Mouse (Mus musculus) heart, embryonic 14.5 days (tissue): ENCODE results near the gene Kif26a. TPM values are rescaled to one million over a fixed set of nuclear protein-coding genes. Genes with fewer than 3 reads are reported as not detected.

Experiments used
- ATAC-seq: fragments of 200-750 bp; cut with Nextera tagmentation; 2 replicates; pipeline ENCODE4 v1.8.0; 2017; ENCODE audit warnings: low read depth, moderate TSS enrichment; ENCODE audit not compliant: insufficient number of reproducible peaks, insufficient read depth, low FRiP score
- H3K27ac ChIP-seq, 2 experiments: fragments of 200-500 bp in 1 of 2; fragments of 300-500 bp in 1 of 2; sonication (generic) in 1 of 2; replicated peaks in 1 of 2; 2 replicates each; pipeline ENCODE4 v1.5.1; 2012 to 2014; ENCODE audit warnings: low read depth in 2 of 2, low read length in 2 of 2, control low read depth in 1 of 2, mild to moderate bottlenecking in 1 of 2, mixed read lengths in 1 of 2; ENCODE audit not compliant: control insufficient read depth in 1 of 2, insufficient read depth in 1 of 2
- H3K27me3 ChIP-seq: fragments of 300-500 bp; sonication (generic); 2 replicates; pipeline ENCODE4 v1.6.1; 2014; ENCODE audit warnings: mild to moderate bottlenecking, low read length, control low read depth; ENCODE audit not compliant: control insufficient read depth, insufficient read depth
- H3K36me3 ChIP-seq: fragments of 300-500 bp; sonication (generic); 2 replicates; pipeline ENCODE4 v1.6.1; 2014; ENCODE audit warnings: mild to moderate bottlenecking, control low read depth, low read length, mixed read lengths; ENCODE audit not compliant: control insufficient read depth, insufficient read depth
- H3K4me1 ChIP-seq, 2 experiments: fragments of 200-500 bp in 1 of 2; fragments of 300-500 bp in 1 of 2; sonication (generic) in 1 of 2; 2 replicates each; pipeline ENCODE4 v1.6.1; 2012 to 2014; ENCODE audit warnings: low read length in 2 of 2, control low read depth in 1 of 2, mixed read lengths in 1 of 2; ENCODE audit not compliant: control insufficient read depth in 2 of 2, insufficient read depth in 2 of 2
- H3K4me2 ChIP-seq: fragments of 300-500 bp; sonication (generic); 2 replicates; pipeline ENCODE4 v1.6.1; 2014; ENCODE audit warnings: mild to moderate bottlenecking, low read length
- H3K4me3 ChIP-seq, 2 experiments: fragments of 200-500 bp in 1 of 2; fragments of 300-500 bp in 1 of 2; sonication (generic) in 1 of 2; 2 replicates each; pipeline ENCODE4 v1.5.1; 2012 to 2014; ENCODE audit warnings: low read length in 2 of 2, mild to moderate bottlenecking in 2 of 2, control low read depth in 1 of 2, low read depth in 1 of 2, moderate library complexity in 1 of 2; ENCODE audit not compliant: control insufficient read depth in 1 of 2, insufficient read depth in 1 of 2
- H3K9ac ChIP-seq: fragments of 300-500 bp; sonication (generic); 2 replicates; pipeline ENCODE4 v1.6.1; 2014; ENCODE audit warnings: mild to moderate bottlenecking, low read length
- H3K9me3 ChIP-seq: fragments of 300-500 bp; sonication (generic); 2 replicates; pipeline ENCODE4 v1.6.1; 2016; ENCODE audit warnings: low read length, control low read depth; ENCODE audit not compliant: control insufficient read depth
- WGBS: fragments of 180-500 bp; shearing (Covaris S2); extraction: QIAGEN DNeasy Blood & Tissue Kit; methylation state at CpG from one replicate; pipeline ENCODE4 v1.1.7; 2014; 5-methylcytosine and 5-hydroxymethylcytosine counted together
- polyA plus RNA-seq: library from polyadenylated mRNA; unstranded; fragments of >200 nt; fragmentation: Nextera tagmentation; extraction: Ambion mirVana; gene quantifications from 2 replicates; pipeline ENCODE4 v1.2.1, GENCODE M21; 2014

Kif26a gene
- polyA plus RNA-seq, 1 experiment from 2014 or later, result 1.9 TPM

DNA sequence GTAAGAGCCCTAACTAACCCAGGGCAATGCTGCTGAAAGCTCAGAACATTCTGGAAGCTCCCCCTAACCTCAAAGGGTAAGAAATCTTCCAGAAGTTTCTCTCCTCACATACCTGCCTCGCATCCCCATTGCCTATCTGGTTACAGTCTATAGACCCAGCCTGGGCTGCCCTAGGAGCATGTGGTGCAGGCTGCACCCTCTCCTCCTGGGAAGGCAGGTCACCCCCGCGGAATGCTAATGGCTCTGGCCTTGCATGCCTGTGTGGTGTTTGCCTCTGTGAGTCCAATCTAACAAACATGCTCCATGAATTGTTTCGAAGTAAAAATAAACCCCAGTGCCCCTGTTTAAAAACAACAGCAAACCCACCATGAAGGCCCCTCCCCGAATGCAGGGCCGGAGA, 75.3 kb downstream of the Kif26a start:
- peaks cover 21 to 27% of the 10 kb centered on the region in 2 experiments for H3K4me1 ChIP-seq
- no peaks in the 10 kb centered on the region for H3K36me3 ChIP-seq
- no peak overlapping the region for H3K27ac ChIP-seq
- H3K4me2 ChIP-seq, result no peak overlapping the region
- H3K27me3 ChIP-seq, result no peaks in the 10 kb centered on the region
- H3K9ac ChIP-seq, result no peak overlapping the region
- no peak for ATAC-seq
- no peaks in the 10 kb centered on the region for H3K9me3 ChIP-seq
- WGBS, result 33% methylated on average over 6 of the region's 6 CpGs
- H3K4me3 ChIP-seq, result no peak overlapping the region

DNA sequence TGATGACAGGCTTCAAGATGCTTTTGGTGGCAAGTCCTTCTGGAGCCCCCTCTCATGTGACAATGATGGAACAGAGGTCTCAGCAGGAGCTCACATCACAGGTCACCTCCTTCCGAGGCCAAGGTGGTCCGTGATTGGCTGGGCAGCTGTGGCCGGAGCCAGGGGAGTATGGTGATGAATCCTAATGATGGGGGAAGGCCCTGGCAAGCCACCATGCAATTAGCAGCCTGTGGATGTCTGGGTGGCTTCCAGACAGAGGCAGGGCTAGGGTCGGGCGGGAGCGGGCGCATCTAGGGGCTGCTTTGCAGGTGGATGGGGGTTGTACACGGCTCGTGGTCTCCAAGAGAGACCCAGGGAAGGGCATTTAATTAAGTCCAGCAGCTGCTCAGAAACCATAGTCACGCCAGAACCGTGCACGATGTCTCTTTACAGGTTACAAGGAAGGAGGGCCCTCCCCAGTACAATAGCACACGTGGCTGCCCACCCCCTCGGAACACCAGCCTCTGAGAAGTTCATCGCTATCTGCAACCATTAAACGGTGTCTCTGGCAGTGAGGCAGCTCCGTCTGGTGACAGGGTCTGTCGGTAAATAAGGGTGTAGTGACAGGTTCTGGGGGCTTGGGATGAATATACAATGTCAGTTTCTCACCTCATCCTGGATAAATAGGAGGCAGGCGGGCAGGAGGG, 75.9 kb downstream of the Kif26a start:
- WGBS, result 28% methylated on average over 19 of the region's 19 CpGs
- H3K4me3 ChIP-seq, result no peak overlapping the region
- H3K9me3 ChIP-seq, result no peaks in the 10 kb centered on the region
- no peak overlapping the region for H3K27ac ChIP-seq
- H3K27me3 ChIP-seq, result no peaks in the 10 kb centered on the region
- ATAC-seq, result no peak
- no peaks in the 10 kb centered on the region for H3K36me3 ChIP-seq
- H3K4me2 ChIP-seq, result no peak overlapping the region
- H3K4me1 ChIP-seq, result peaks cover 21 to 27% of the 10 kb centered on the region in 2 experiments
- H3K9ac ChIP-seq, result no peak overlapping the region

DNA sequence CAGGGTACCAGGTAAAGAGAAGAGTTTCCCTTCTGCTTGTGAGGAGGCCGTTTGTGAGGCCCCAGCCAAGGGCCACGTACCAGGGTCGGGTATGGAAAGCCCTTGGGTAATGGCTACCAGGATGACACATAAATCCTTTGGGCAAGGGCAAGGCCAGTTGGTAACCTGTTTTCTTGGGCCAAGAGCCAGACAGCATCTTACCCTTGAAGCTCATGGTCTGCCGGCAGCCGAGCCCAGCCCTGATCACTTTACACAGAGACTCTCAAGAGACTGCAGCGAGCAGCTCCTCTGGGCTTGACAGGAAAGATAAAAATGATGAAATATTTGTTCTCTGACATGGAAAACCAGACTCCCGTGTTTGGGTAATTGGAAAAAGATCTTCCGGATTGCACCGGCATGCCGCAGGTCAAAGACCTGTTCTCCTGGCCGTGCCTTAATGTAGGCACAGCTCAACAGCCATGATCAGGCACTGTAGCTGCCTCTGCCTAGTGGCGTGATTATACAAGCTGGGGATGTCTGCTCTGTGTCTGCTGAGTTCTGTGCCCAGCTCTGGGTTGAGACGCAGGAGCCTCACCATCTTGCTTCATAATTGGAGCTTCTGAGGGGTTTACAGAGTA, 77.8 kb downstream of the Kif26a start:
- no peak overlapping the region for H3K27ac ChIP-seq
- WGBS, result 61% methylated on average over 13 of the region's 13 CpGs
- peaks cover 4 to 13% of the 10 kb centered on the region in 2 experiments; a peak in 2 of 4 replicates for H3K4me1 ChIP-seq
- no peak overlapping the region for H3K4me2 ChIP-seq
- ATAC-seq, result no peak
- no peak overlapping the region for H3K4me3 ChIP-seq
- no peak overlapping the region for H3K9ac ChIP-seq
- no peaks in the 10 kb centered on the region for H3K27me3 ChIP-seq
- no peaks in the 10 kb centered on the region for H3K9me3 ChIP-seq
- H3K36me3 ChIP-seq, result no peaks in the 10 kb centered on the region

- H3K27ac ChIP-seq, result no peak overlapping the region
- H3K27me3 ChIP-seq, result no peaks in the 10 kb centered on the region
- ATAC-seq, result no peak
- H3K36me3 ChIP-seq, result no peaks in the 10 kb centered on the region
- H3K4me1 ChIP-seq, result peaks cover 4 to 13% of the 10 kb centered on the region in 2 experiments; a peak in 2 of 4 replicates
- no peak overlapping the region for H3K4me2 ChIP-seq
- no peak overlapping the region for H3K9ac ChIP-seq
- no peak overlapping the region for H3K4me3 ChIP-seq
- WGBS, result 74% methylated on average over 1 of the region's 1 CpGs
- H3K9me3 ChIP-seq, result no peaks in the 10 kb centered on the region
Observed at GRCm38 (mm10) chr12:112226238-112226637, 80.2 kb downstream of the Kif26a start.

DNA sequence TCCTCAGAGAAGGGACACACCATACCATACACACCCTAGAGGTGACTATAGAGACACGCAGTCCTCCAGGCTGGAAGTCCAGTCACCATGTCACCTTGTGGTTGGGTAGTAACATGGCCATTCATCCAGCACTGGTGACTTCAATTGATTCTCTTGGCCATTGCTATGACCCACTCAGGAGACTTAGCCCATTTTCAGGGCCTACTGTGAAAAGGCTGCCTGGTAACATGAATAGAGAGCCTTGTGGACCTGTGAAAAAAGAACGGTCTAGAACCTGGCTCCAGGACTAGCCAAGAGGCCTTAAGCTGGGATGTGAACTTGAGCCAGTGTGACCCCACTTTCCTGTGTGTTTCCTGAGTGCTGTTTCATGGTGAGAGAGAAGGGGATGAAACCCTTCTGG, 80.6 kb downstream of the Kif26a start:
- Histone ChIP-seq H3K36me3 (no peaks in the 10 kb centered on the region), H3K4me1 (peaks cover 4 to 9% of the 10 kb centered on the region in 2 experiments; a peak in 2 of 4 replicates), H3K27me3 (no peaks in the 10 kb centered on the region), H3K4me3 (no peak overlapping the region), H3K9ac (no peak overlapping the region), H3K4me2 (no peak overlapping the region), H3K9me3 (no peaks in the 10 kb centered on the region), H3K27ac (no peak overlapping the region)
- no peak for ATAC-seq
- 95% methylated on average over 2 of the region's 2 CpGs for WGBS

GRCm38 (mm10) chr12:112229084-112229483, 83.1 kb downstream of the Kif26a start:
- 68% methylated on average over 10 of the region's 10 CpGs for WGBS
- H3K27ac ChIP-seq, result no peak overlapping the region
- no peak for ATAC-seq

GRCm38 (mm10) chr12:112230196-112230595, 84.2 kb downstream of the Kif26a start:
- H3K27ac ChIP-seq, result no peak overlapping the region
- H3K9me3 ChIP-seq, result no peaks in the 10 kb centered on the region
- no peak overlapping the region for H3K4me3 ChIP-seq
- H3K9ac ChIP-seq, result no peak overlapping the region
- no peak for ATAC-seq
- no peaks in the 10 kb centered on the region for H3K36me3 ChIP-seq
- H3K4me1 ChIP-seq, result 0 out of 4 replicates have a peak, but pooled peaks cover 0 to 2% of the 10 kb centered on the region in 2 experiments
- 57% methylated on average over 2 of the region's 2 CpGs for WGBS
- H3K27me3 ChIP-seq, result no peaks in the 10 kb centered on the region
- no peak overlapping the region for H3K4me2 ChIP-seq

More at GRCm38 (mm10) chr12:112229084-112229483, 83.1 kb downstream of the Kif26a start:
- no peak overlapping the region for H3K9ac ChIP-seq
- H3K9me3 ChIP-seq, result no peaks in the 10 kb centered on the region
- no peak overlapping the region for H3K4me2 ChIP-seq
- no peaks in the 10 kb centered on the region for H3K27me3 ChIP-seq
- 0 out of 4 replicates have a peak, but pooled peaks cover 0 to 2% of the 10 kb centered on the region in 2 experiments for H3K4me1 ChIP-seq
- H3K36me3 ChIP-seq, result no peaks in the 10 kb centered on the region
- H3K4me3 ChIP-seq, result no peak overlapping the region
